Mouse (Mus musculus): ENCODE results near the gene Methig1. TPM values are rescaled to one million over a fixed set of nuclear protein-coding genes. Genes with fewer than 3 reads are reported as not detected.
A peak's percentile ranks its signal among the peaks of the same experiment; 100 is the strongest.
"Not testable (repeated sequence)": the region's sequence is repeated elsewhere in the genome, so short reads cannot be mapped to it uniquely, and the experiment has no call there.

Methig1 gene
- total and polyA plus RNA-seq, 3 experiments, result not detected

- H3K27me3 ChIP-seq (ENCODE audit: control insufficient read depth in 1 of 2, insufficient read depth in 2 of 2, low read length in 2 of 2), result peaks cover 11 to 20% of the 10 kb centered on the region in 2 experiments
- H3K79me2 ChIP-seq (ENCODE audit: control insufficient read depth, insufficient read depth, low read length, poor library complexity), result no peaks in the 10 kb centered on the region
- DNase-seq (ENCODE audit: low read depth, low spot score), result no peak
- TF ChIP-seq ELF1 (IDR thresholded peaks at IDR 0.05; ENCODE audit: low read depth, low read length) (no peak), TBP (IDR thresholded peaks at IDR 0.05; ENCODE audit: low read depth, low read length) (no peak), POLR2AphosphoS5 (IDR thresholded peaks at IDR 0.05; ENCODE audit: borderline replicate concordance, low read depth, low read length) (no peak), MAFK (IDR thresholded peaks at IDR 0.05; ENCODE audit: borderline replicate concordance, low read depth, low read length) (no peak), CTCF (IDR thresholded peaks at IDR 0.05 in 2 of 3, conservative IDR thresholded peaks at IDR 0.05 in 1 of 3; ENCODE audit: control insufficient read depth in 1 of 3, insufficient read depth in 1 of 3, low read depth in 2 of 3, low read length in 3 of 3, poor library complexity in 1 of 3, severe bottlenecking in 1 of 3) (no peak), MAX (IDR thresholded peaks at IDR 0.05; ENCODE audit: low read length) (no peak), E2F4 (IDR thresholded peaks at IDR 0.05; ENCODE audit: borderline replicate concordance, low read depth, low read length) (no peak), POLR2A (IDR thresholded peaks at IDR 0.05; ENCODE audit: control insufficient read depth in 1 of 2, insufficient read depth in 1 of 2, low read depth in 1 of 2, low read length in 2 of 2, poor library complexity in 1 of 2) (no peak)
- no peaks in the 10 kb centered on the region for H3K36me3 ChIP-seq (ENCODE audit: control insufficient read depth in 1 of 2, insufficient read depth in 2 of 2, low read length in 2 of 2)
- H3K4me3 ChIP-seq (ENCODE audit: control insufficient read depth in 1 of 2, insufficient read depth in 1 of 2, low read depth in 2 of 2, low read length in 2 of 2), result no peak overlapping the region
- no peaks in the 10 kb centered on the region for H3K9me3 ChIP-seq (replicated peaks; ENCODE audit: insufficient read depth, low read length)
- no peak overlapping the region for H3K27ac ChIP-seq (ENCODE audit: control insufficient read depth, low read depth, low read length)
- no peak overlapping the region for H3K9ac ChIP-seq (ENCODE audit: control insufficient read depth, low read depth, low read length, poor library complexity, severe bottlenecking)
- no peaks in the 10 kb centered on the region for H3K4me1 ChIP-seq (ENCODE audit: control insufficient read depth in 1 of 2, insufficient read depth in 2 of 2, low read length in 2 of 2)
Measured at GRCm38 (mm10) chr15:100367119-100367518, 14.2 kb downstream of the Methig1 start.

GRCm38 (mm10) chr15:100375066-100375465, 22.1 kb downstream of the Methig1 start:
- H3K9ac ChIP-seq (ENCODE audit: control insufficient read depth, low read depth, low read length, poor library complexity, severe bottlenecking), result no peak overlapping the region
- H3K27ac ChIP-seq (ENCODE audit: control insufficient read depth, low read depth, low read length), result no peak overlapping the region
- peak; percentile 86 for DNase-seq (ENCODE audit: low read depth, low spot score)
- H3K9me3 ChIP-seq (replicated peaks; ENCODE audit: insufficient read depth, low read length), result no peaks in the 10 kb centered on the region
- no peak for TF ChIP-seq HCFC1 (IDR thresholded peaks at IDR 0.05; ENCODE audit: low read depth, low read length)
- TF ChIP-seq CTCF (IDR thresholded peaks at IDR 0.05 in 2 of 3, conservative IDR thresholded peaks at IDR 0.05 in 1 of 3; ENCODE audit: control insufficient read depth in 1 of 3, insufficient read depth in 1 of 3, low read depth in 2 of 3, low read length in 3 of 3, poor library complexity in 1 of 3, severe bottlenecking in 1 of 3), result peak; percentile 79 to 96 (median 83)
- TF ChIP-seq RAD21 (IDR thresholded peaks at IDR 0.05; ENCODE audit: low read depth, low read length), result peak; percentile 89
- TF ChIP-seq SMC3 (IDR thresholded peaks at IDR 0.05; ENCODE audit: low read depth, low read length), result peak; percentile 93
- peak; percentile 88 for TF ChIP-seq ZC3H11A (IDR thresholded peaks at IDR 0.05; ENCODE audit: low read depth, low read length)
- TF ChIP-seq GATA1 (IDR thresholded peaks at IDR 0.05; ENCODE audit: low read depth, low read length), result 0 out of 2 replicates have a peak, but pooled peaks have one; percentile 22
- TF ChIP-seq MAX (IDR thresholded peaks at IDR 0.05; ENCODE audit: low read length), result no peak
- H3K4me3 ChIP-seq (ENCODE audit: control insufficient read depth in 1 of 2, insufficient read depth in 1 of 2, low read depth in 2 of 2, low read length in 2 of 2), result no peak overlapping the region
- H3K79me2 ChIP-seq (ENCODE audit: control insufficient read depth, insufficient read depth, low read length, poor library complexity), result no peaks in the 10 kb centered on the region
- peaks cover 2 to 3% of the 10 kb centered on the region in 2 experiments; a peak in 3 of 4 replicates for H3K27me3 ChIP-seq (ENCODE audit: control insufficient read depth in 1 of 2, insufficient read depth in 2 of 2, low read length in 2 of 2)
- peaks cover 0 to 3% of the 10 kb centered on the region in 2 experiments; a peak in 2 of 4 replicates for H3K36me3 ChIP-seq (ENCODE audit: control insufficient read depth in 1 of 2, insufficient read depth in 2 of 2, low read length in 2 of 2)
- H3K4me1 ChIP-seq (ENCODE audit: control insufficient read depth in 1 of 2, insufficient read depth in 2 of 2, low read length in 2 of 2), result peaks cover 2 to 9% of the 10 kb centered on the region in 2 experiments; a peak in 3 of 4 replicates

GRCm38 (mm10) chr15:100377847-100378505, 25.0 kb downstream of the Methig1 start:
- not testable (repeated sequence) for H3K27me3 ChIP-seq (ENCODE audit: control insufficient read depth in 1 of 2, insufficient read depth in 2 of 2, low read length in 2 of 2); H3K9me3 ChIP-seq (replicated peaks; ENCODE audit: insufficient read depth, low read length); H3K27ac ChIP-seq (ENCODE audit: control insufficient read depth, low read depth, low read length); DNase-seq (ENCODE audit: low read depth, low spot score); H3K79me2 ChIP-seq (ENCODE audit: control insufficient read depth, insufficient read depth, low read length, poor library complexity); H3K9ac ChIP-seq (ENCODE audit: control insufficient read depth, low read depth, low read length, poor library complexity, severe bottlenecking); H3K4me1 ChIP-seq (ENCODE audit: control insufficient read depth in 1 of 2, insufficient read depth in 2 of 2, low read length in 2 of 2); H3K36me3 ChIP-seq (ENCODE audit: control insufficient read depth in 1 of 2, insufficient read depth in 2 of 2, low read length in 2 of 2); H3K4me3 ChIP-seq (ENCODE audit: control insufficient read depth in 1 of 2, insufficient read depth in 1 of 2, low read depth in 2 of 2, low read length in 2 of 2)
- TF ChIP-seq SMC3 (IDR thresholded peaks at IDR 0.05; ENCODE audit: low read depth, low read length), result 0 out of 2 replicates have a peak, but pooled peaks have one; percentile 4
- peak in 2 of 3 experiments; percentile 15 to 25; a peak in 2 of 6 replicates for TF ChIP-seq CTCF (IDR thresholded peaks at IDR 0.05 in 2 of 3, conservative IDR thresholded peaks at IDR 0.05 in 1 of 3; ENCODE audit: control insufficient read depth in 1 of 3, insufficient read depth in 1 of 3, low read depth in 2 of 3, low read length in 3 of 3, poor library complexity in 1 of 3, severe bottlenecking in 1 of 3)
